Mouse (Mus musculus): Measurements from ENCODE around the gene Wwox.

DNA sequence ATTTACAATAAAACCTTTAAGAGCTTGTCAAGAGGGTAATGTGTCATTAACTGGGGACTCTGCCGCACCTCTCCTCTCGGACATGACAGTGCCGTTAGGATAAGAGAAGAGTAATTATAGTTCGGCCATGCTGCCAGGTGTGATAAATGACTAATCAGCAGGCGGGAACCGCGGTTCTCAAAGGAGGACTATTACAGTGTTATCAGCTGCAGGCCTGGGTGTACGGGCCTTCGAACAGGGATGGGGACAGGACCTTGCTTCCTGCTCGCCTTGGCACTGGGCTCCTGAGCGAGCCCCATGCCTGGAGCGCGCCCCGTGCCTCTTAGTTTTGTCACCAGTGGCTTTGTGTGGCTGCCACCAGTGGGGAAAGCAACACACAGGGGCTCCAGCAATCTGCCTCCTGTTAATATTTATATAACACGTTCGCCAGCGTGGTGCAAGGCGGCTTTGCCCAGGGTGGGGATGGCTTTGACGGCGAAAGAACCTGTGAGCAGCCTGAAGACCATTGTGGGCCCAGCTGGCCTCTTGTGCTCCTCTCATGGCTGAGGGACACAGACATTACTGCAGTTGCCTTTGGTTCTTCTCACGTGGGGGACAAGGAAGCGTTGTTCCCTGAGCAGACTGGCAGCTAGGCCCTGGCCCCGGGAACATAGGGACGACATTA is 711.1 kb downstream of the Wwox start:
- TF ChIP-seq CTCF (IDR thresholded peaks at IDR 0.05; ENCODE audit: insufficient read depth, low read depth, low read length) (no peak), POLR2A (IDR thresholded peaks at IDR 0.05; ENCODE audit: insufficient read depth, low read depth, low read length) (no peak)
